Comparison of ENCODE assay signal across 19 mouse cellular contexts in genomic region chr4:32293686-32294265, GRCm38 (mm10). TPM values are rescaled to one million over a fixed set of nuclear protein-coding genes. Genes with fewer than 3 reads are reported as not detected.
DNase-seq lines count a peak whose midpoint lies in the region; ATAC-seq lines count a peak whose summit lies in the region.
"Had no signal": no experiment of that assay in that cellular context is flagged by ENCODE, and none has a peak within 500 bp of the region (broad histone marks: within the 10 kb centered on the region; RNA-seq: fewer than 3 reads in every experiment).

No protein-coding gene starts in this region.

- no peaks in the 10 kb centered on the region for H3K36me3 ChIP-seq in midbrain, embryonic 13.5 days
- 0 out of 2 replicates have a peak, but pooled peaks cover 3% of the 10 kb centered on the region for H3K36me3 ChIP-seq in midbrain, embryonic 10.5 days
- H3K36me3 ChIP-seq in forebrain, embryonic 16.5 days (ENCODE audit: control insufficient read depth, insufficient read depth), result no peaks in the 10 kb centered on the region
- H3K36me3 ChIP-seq: embryonic facial prominence, embryonic 15.5 days; heart, embryonic 12.5 days; liver, embryonic 15.5 days; midbrain, embryonic 12.5 days had no signal

- 30% methylated on average over 7 of the region's 7 CpGs for WGBS in midbrain, embryonic 13.5 days
- 46% methylated on average over 7 of the region's 7 CpGs for WGBS in midbrain, embryonic 10.5 days
- 35% methylated on average over 7 of the region's 7 CpGs for WGBS in forebrain, embryonic 16.5 days

- H3K9me3 ChIP-seq in midbrain, embryonic 13.5 days, result no peaks in the 10 kb centered on the region
- H3K9me3 ChIP-seq in midbrain, embryonic 10.5 days (replicated peaks), result no peaks in the 10 kb centered on the region
- no peaks in the 10 kb centered on the region for H3K9me3 ChIP-seq in forebrain, embryonic 16.5 days (ENCODE audit: control insufficient read depth, low read length)
- H3K9me3 ChIP-seq: embryonic facial prominence, embryonic 15.5 days; heart, embryonic 12.5 days; liver, embryonic 15.5 days; midbrain, embryonic 12.5 days had no signal

- H3K27ac ChIP-seq in midbrain, embryonic 13.5 days, result peak overlapping the region; percentile 56
- no peak overlapping the region for H3K27ac ChIP-seq in midbrain, embryonic 10.5 days (replicated peaks)
- H3K27ac ChIP-seq in forebrain, embryonic 16.5 days (ENCODE audit: low read length), result peak overlapping the region; percentile 58
- H3K27ac ChIP-seq: embryonic facial prominence, embryonic 15.5 days; liver, embryonic 15.5 days; midbrain, embryonic 12.5 days had no signal

- intact Hi-C loops in heart, postnatal 14 days (cut with DNase I), result no loop called here

- no peak overlapping the region for H3K4me2 ChIP-seq in midbrain, embryonic 13.5 days (replicated peaks)
- H3K4me2 ChIP-seq in forebrain, embryonic 16.5 days (ENCODE audit: low read length), result no peak overlapping the region
- H3K4me2 ChIP-seq: embryonic facial prominence, embryonic 15.5 days; heart, embryonic 12.5 days; liver, embryonic 15.5 days; midbrain, embryonic 12.5 days had no signal

- H3K9ac ChIP-seq in midbrain, embryonic 13.5 days (replicated peaks), result no peak overlapping the region
- H3K9ac ChIP-seq in forebrain, embryonic 16.5 days (replicated peaks; ENCODE audit: low read depth, low read length), result no peak overlapping the region
- H3K9ac ChIP-seq: embryonic facial prominence, embryonic 15.5 days; heart, embryonic 12.5 days; liver, embryonic 15.5 days; midbrain, embryonic 12.5 days had no signal

- H3K4me1 ChIP-seq in midbrain, embryonic 13.5 days (replicated peaks), result peaks cover 60% of the 10 kb centered on the region
- H3K4me1 ChIP-seq in midbrain, embryonic 10.5 days, result peaks cover 72% of the 10 kb centered on the region
- H3K4me1 ChIP-seq in forebrain, embryonic 16.5 days (replicated peaks; ENCODE audit: control insufficient read depth, insufficient read depth, low read length), result peaks cover 49% of the 10 kb centered on the region

- peak; percentile 60 for DNase-seq in heart, adult 11 months
- no peak for DNase-seq in heart, postnatal 14 days
- DNase-seq in midbrain, embryonic 10.5 days (ENCODE audit: low spot score), result no peak
- DNase-seq in naive thymus-derived CD4-positive, alpha-beta T cell, adult 2 months (ENCODE audit: low read depth), result peak; percentile 55
- no peak for DNase-seq in T-cell, adult 2 months (ENCODE audit: low spot score)
- DNase-seq in lung, postnatal 10 days, result no peak
- DNase-seq: adrenal gland, adult 8-10 months; cerebellum, adult 9-10 months; gastrocnemius, postnatal 14 days; kidney, adult 8-10 months; right cerebral cortex, adult 18-20 months; thymus, postnatal 14 days had no signal

- no peak overlapping the region for H3K4me3 ChIP-seq in midbrain, embryonic 13.5 days (replicated peaks)
- H3K4me3 ChIP-seq in midbrain, embryonic 10.5 days, result no peak overlapping the region
- no peak overlapping the region for H3K4me3 ChIP-seq in forebrain, embryonic 16.5 days (replicated peaks; ENCODE audit: low read length)
- H3K4me3 ChIP-seq: embryonic facial prominence, embryonic 15.5 days; heart, embryonic 12.5 days; liver, embryonic 15.5 days; midbrain, embryonic 12.5 days had no signal

- no peak for ATAC-seq in midbrain, embryonic 13.5 days
- peak; percentile 26; the same call in 1 of the 2 replicates for ATAC-seq in forebrain, embryonic 16.5 days

- no peaks in the 10 kb centered on the region for H3K27me3 ChIP-seq in midbrain, embryonic 13.5 days
- no peaks in the 10 kb centered on the region for H3K27me3 ChIP-seq in midbrain, embryonic 10.5 days (ENCODE audit: low read depth, poor library complexity, severe bottlenecking)
- H3K27me3 ChIP-seq in forebrain, embryonic 16.5 days (replicated peaks; ENCODE audit: control insufficient read depth, insufficient read depth, low read length), result no peaks in the 10 kb centered on the region
- H3K27me3 ChIP-seq: embryonic facial prominence, embryonic 15.5 days; heart, embryonic 12.5 days; liver, embryonic 15.5 days; midbrain, embryonic 12.5 days had no signal

RNA-seq across cellular contexts. Expression of gene Bach2, which starts 55.2 kb away (rescaled TPM):
- 10 to 100 TPM; 11.2 TPM for total RNA-seq in heart, postnatal 14 days (2021)
- 21.3 and 22.7 TPM in 2 replicates for polyA plus RNA-seq in midbrain, embryonic 13.5 days (2015; fragmentation: Nextera tagmentation; extraction: Ambion mirVana)
- polyA plus RNA-seq in midbrain, embryonic 10.5 days (2016; fragmentation: Nextera tagmentation; extraction: Ambion mirVana), result 7.7 and 10.0 TPM in 2 replicates
- polyA plus RNA-seq in forebrain, embryonic 16.5 days (2015; fragmentation: Nextera tagmentation; extraction: Ambion mirVana), result 32.7 and 33.3 TPM in 2 replicates
- total RNA-seq: MEL had no signal

Comparison
In these comparisons a context has a peak if more than half of its experiments do, and no peak if none do; other contexts are left out.
1. DNase-seq: peak in heart, adult 11 months (single experiment) and naive thymus-derived CD4-positive, alpha-beta T cell, adult 2 months (single experiment); none in heart, postnatal 14 days (0 of 2), midbrain, embryonic 10.5 days (single experiment), T-cell, adult 2 months (single experiment) and lung, postnatal 10 days (single experiment).